Mouse (Mus musculus) midbrain, embryonic 16.5 days (tissue): ENCODE measurements around the gene Mars. TPM values are rescaled to one million over a fixed set of nuclear protein-coding genes. Genes with fewer than 3 reads are reported as not detected.

Source experiments
- ATAC-seq: fragments of 200-750 bp; cut with Nextera tagmentation; 2 replicates; pipeline ENCODE4 v1.8.0; 2017; ENCODE audit warnings: moderate TSS enrichment
- H3K27ac ChIP-seq: fragments of 300-500 bp; sonication (generic); 2 replicates; pipeline ENCODE4 v1.5.1; 2014; ENCODE audit warnings: mild to moderate bottlenecking, low read length, mixed read lengths
- H3K27me3 ChIP-seq: fragments of 300-500 bp; sonication (generic); 2 replicates; pipeline ENCODE4 v1.6.1; 2014; ENCODE audit warnings: low read depth, low read length, mixed read lengths; ENCODE audit not compliant: control insufficient read depth, insufficient read depth
- H3K36me3 ChIP-seq: fragments of 300-500 bp; sonication (generic); 2 replicates; pipeline ENCODE4 v1.6.1; 2014; ENCODE audit warnings: mild to moderate bottlenecking, low read length, moderate library complexity, mixed read lengths; ENCODE audit not compliant: control insufficient read depth, insufficient read depth
- H3K4me1 ChIP-seq: fragments of 300-500 bp; sonication (generic); 2 replicates; pipeline ENCODE4 v1.6.1; 2014; ENCODE audit warnings: mild to moderate bottlenecking, low read length, mixed read lengths; ENCODE audit not compliant: control insufficient read depth, insufficient read depth
- H3K4me2 ChIP-seq: fragments of 300-500 bp; sonication (generic); 2 replicates; pipeline ENCODE4 v1.6.1; 2014; ENCODE audit warnings: mild to moderate bottlenecking, low read length, mixed read lengths
- H3K4me3 ChIP-seq: fragments of 300-500 bp; sonication (generic); 2 replicates; pipeline ENCODE4 v1.5.1; 2014; ENCODE audit warnings: low read depth, mild to moderate bottlenecking, low read length, moderate library complexity, mixed read lengths
- H3K9ac ChIP-seq: fragments of 300-500 bp; sonication (generic); 2 replicates; pipeline ENCODE4 v1.6.1; 2014; ENCODE audit warnings: low read depth, low read length, mixed read lengths
- H3K9me3 ChIP-seq: fragments of 300-500 bp; sonication (generic); replicated peaks from 2 replicates; pipeline ENCODE4 v1.6.1; 2014; ENCODE audit warnings: mild to moderate bottlenecking, low read length, mixed read lengths; ENCODE audit not compliant: control insufficient read depth, poor library complexity, severe bottlenecking
- WGBS: fragments of 180-500 bp; shearing (Covaris S2); extraction: QIAGEN DNeasy Blood & Tissue Kit; methylation state at CpG from one replicate; pipeline ENCODE4 v1.1.7; 2014; 5-methylcytosine and 5-hydroxymethylcytosine counted together
- polyA plus RNA-seq: library from polyadenylated mRNA; unstranded; fragments of >200 nt; fragmentation: Nextera tagmentation; extraction: Ambion mirVana; gene quantifications from 2 replicates; pipeline ENCODE4 v1.2.1, GENCODE M21; 2015

Mars gene
- polyA plus RNA-seq, 1 experiment from 2014 or later = 123 TPM

DNA sequence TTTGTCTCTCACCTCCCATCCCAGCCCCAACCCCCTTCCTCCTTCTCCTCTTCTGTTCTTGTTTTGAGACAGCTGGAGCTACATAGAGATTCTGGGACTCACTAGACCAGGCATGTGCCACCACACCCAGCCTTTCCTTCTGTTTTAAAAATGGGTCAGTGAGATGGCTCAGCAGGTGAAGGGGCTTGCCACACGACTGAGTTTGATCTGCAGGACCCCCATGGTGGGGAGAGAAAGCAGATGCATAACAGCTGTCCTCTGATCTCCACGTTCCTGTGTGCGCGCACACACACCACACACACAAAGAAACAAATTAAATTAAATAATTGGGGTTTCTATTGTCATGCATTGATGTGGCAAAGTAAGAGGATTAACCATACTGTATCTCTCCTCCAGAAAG, 46.6 kb downstream of the Mars start:
- Histone ChIP-seq H3K4me2 (no peak overlapping the region), H3K9me3 (no peaks in the 10 kb centered on the region), H3K27ac (no peak overlapping the region), H3K36me3 (no peaks in the 10 kb centered on the region), H3K4me1 (peaks cover 42% of the 10 kb centered on the region), H3K4me3 (no peak overlapping the region), H3K27me3 (no peaks in the 10 kb centered on the region), H3K9ac (no peak overlapping the region)
- ATAC-seq = no peak
- WGBS = 56% methylated on average over 4 of the region's 4 CpGs

DNA sequence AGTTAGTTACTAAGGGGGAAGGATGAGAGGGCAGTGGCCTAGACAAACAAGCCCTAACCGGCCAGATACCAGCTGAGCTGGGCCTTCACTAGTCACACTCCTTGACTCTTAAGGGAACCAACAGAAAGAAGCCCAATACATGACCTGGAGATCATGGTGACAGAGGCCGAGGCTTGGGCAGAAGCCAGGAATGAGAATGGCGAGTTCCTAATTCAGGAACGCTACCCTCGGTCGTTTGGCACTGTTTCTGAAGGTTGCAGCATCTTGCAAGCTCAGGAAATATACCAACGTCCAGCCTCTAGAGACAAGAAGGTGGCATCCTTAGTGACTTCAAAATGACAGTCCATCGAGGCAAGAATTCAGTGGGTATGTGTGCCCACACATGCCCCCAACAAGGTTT, 47.2 kb downstream of the Mars start:
- H3K27me3 ChIP-seq = no peaks in the 10 kb centered on the region
- H3K4me3 ChIP-seq = no peak overlapping the region
- no peak overlapping the region for H3K27ac ChIP-seq
- H3K9ac ChIP-seq = no peak overlapping the region
- WGBS = 86% methylated on average over 8 of the region's 8 CpGs
- peaks cover 47% of the 10 kb centered on the region for H3K4me1 ChIP-seq
- H3K9me3 ChIP-seq = no peaks in the 10 kb centered on the region
- no peak for ATAC-seq
- H3K4me2 ChIP-seq = no peak overlapping the region
- no peaks in the 10 kb centered on the region for H3K36me3 ChIP-seq

DNA sequence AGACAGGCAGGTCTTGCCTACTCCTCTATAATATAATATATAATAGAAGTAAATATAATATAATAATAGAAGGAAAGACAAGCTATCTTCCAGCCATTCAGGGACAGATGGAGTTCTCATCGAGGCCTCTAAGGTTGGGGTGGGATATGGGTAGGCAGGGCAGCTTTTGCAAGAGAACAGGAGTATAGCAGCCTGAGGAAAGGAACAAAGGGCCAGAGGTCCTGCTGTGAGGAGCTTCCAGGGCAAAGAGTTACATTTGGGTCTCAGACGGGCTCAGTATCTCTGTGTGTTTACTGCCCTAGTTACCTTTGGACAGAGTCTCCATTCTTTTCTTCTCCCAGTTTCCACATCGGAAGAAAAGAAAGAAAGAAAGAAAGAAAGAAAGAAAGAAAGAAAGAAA, 48.0 kb downstream of the Mars start:
- peak overlapping the region; percentile 76; the same call in 1 of the 2 replicates for H3K9ac ChIP-seq
- H3K4me1 ChIP-seq = peaks cover 49% of the 10 kb centered on the region
- H3K36me3 ChIP-seq = no peaks in the 10 kb centered on the region
- H3K4me2 ChIP-seq = peak overlapping the region; percentile 93
- H3K27ac ChIP-seq = peak overlapping the region; percentile 85
- ATAC-seq = no peak
- no peaks in the 10 kb centered on the region for H3K27me3 ChIP-seq
- no peaks in the 10 kb centered on the region for H3K9me3 ChIP-seq
- 57% methylated on average over 3 of the region's 3 CpGs for WGBS
- peak overlapping the region; percentile 57 for H3K4me3 ChIP-seq

DNA sequence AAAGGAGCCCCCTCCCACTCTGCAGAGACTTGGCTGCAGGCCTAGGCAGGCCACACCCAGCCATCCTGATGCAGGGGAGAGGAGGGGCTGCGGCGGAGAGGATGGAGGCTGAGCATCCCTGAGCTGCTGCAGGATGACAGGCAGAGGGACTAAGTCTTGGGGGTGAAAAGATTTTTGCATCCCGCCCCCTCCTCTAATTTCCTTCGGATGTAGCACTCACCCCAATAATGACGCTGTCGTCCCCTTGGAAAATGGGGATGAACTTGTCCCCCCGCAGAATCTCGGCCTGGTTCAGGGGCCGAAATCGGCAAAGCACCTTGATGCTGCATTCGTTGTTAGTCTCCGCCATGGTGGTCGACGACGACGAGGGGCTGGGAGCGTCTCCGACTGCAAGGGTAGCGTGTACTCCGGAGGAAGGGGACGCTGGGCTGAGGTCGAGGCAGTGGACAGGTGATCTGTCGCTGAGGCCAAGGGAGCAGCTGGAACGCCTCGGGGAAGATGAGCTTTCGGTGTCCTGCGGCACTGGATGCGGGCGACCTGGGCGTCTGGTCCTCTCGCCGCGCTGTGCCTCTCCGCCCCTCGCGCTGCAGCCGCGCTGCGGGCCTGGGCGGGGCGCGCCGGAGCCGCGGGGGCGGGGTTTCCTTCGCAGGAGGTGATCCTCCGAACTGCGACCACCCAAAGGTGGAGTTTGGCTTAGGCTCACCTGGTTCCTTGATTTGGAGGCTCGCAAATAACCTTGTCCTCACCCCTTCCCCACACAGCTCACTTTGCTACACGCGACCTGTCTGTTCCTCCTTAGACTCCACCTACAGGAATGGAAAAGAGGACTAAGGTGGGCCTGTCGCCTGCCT, 48.8 kb downstream of the Mars start, which contains the start of gene Kif5a:
Kif5a (minus strand) TSS at position 801 of the 851 bp plus-strand sequence.
- Histone ChIP-seq H3K4me2 (peak within 1 kb of the TSS; percentile 93), H3K27ac (peak within 1 kb of the TSS; percentile 85), H3K4me1 (peaks cover 48% of the 10 kb centered on the region), H3K27me3 (no peaks in the 10 kb centered on the region), H3K36me3 (no peaks in the 10 kb centered on the region), H3K4me3 (peak within 1 kb of the TSS; percentile 57), H3K9ac (peak within 1 kb of the TSS; percentile 76), H3K9me3 (no peaks in the 10 kb centered on the region)
- WGBS = under 1% methylated on average over 52 of the region's 53 CpGs
- peak; percentile 56 for ATAC-seq

DNA sequence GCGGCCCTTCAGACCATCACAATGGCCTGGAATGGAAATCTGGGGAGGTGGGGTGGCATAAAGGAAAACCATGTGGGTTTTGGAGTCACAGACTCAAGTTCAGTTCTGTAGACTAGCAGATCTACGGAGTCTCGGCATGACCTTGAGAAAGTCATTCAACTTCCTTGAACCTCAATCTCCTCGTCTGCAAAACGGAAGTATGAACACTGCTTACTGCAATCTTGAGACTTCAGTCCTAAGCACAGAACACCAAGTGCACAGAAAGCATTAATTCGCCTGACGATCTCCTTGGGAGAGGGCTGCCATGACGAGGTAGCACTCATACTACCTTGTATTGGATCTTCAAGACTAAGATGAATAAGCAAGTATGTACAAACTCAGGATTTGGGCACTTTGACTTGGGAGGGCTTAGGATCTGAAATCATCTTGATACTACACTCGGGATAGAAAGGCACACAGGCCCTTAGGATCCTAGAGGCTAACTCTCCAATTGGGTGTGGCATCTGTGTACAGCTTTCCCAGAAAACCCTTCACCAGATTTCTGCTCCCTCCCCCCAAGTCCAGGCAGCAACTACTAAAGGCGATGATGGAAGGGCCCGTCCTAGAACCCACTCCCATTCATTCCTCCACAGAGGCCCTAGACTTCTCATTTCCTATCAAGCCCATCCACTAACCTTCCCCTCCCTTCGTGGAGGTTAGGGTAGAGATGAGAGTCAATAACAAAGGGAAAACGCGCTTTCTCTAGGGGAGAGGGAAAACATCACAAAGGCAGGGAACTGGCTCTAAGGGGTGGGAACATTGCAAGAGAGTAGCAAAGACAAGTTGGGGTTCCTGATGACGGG, 49.7 kb downstream of the Mars start:
- H3K9me3 ChIP-seq = no peaks in the 10 kb centered on the region
- peak overlapping the region; percentile 76 for H3K9ac ChIP-seq
- 56% methylated on average over 15 of the region's 15 CpGs for WGBS
- peaks cover 42% of the 10 kb centered on the region for H3K4me1 ChIP-seq
- no peak; the same call in 1 of the 2 replicates for ATAC-seq
- H3K4me3 ChIP-seq = peak overlapping the region; percentile 57
- peak overlapping the region; percentile 85 for H3K27ac ChIP-seq
- H3K4me2 ChIP-seq = peak overlapping the region; percentile 93
- H3K27me3 ChIP-seq = no peaks in the 10 kb centered on the region
- no peaks in the 10 kb centered on the region for H3K36me3 ChIP-seq

DNA sequence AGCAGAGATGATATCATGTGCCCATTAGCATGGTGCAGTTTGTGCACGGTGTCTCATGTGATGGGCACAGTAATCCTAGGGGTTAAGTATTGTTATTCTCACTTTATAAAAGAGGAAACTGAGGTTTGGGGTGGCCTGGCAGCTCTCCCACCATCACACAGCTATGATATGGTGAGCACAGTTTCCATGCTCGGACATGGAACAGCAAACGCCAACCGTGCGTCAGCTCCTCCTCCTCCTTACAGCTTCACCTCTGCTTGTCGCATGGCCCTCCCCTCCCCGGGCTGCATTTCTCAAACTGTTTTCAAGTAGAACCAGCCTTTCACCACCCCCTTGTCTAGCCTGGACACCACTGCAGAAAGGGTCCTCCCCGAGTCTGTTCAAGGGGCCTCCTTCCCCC, 53.1 kb downstream of the Mars start:
- Histone ChIP-seq H3K27ac (no peak overlapping the region), H3K36me3 (0 out of 2 replicates have a peak, but pooled peaks cover 2% of the 10 kb centered on the region), H3K4me2 (peak overlapping the region; percentile 93), H3K4me3 (no peak overlapping the region; the same call in 1 of the 2 replicates), H3K9ac (no peak overlapping the region), H3K4me1 (peaks cover 46% of the 10 kb centered on the region), H3K27me3 (no peaks in the 10 kb centered on the region), H3K9me3 (no peaks in the 10 kb centered on the region)
- no peak for ATAC-seq
- 78% methylated on average over 8 of the region's 8 CpGs for WGBS

DNA sequence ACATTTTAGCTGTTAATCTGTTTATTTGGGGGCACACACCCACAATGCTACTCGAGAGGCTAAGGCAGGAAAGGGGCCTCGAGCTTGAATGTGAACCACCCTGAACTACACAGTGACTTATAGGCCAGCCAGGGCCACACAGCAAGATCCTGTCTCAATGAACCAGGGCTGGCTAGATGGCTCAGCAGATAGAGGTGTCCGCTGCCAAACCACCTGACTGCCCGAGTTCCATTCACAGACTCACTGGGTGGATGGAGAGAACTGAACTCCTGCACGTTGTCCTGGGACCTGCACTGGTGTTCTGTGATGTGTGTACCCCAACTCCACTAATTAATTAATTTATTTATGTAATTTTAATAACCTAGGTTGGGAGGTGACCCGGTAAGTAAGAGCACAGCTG, 53.8 kb downstream of the Mars start:
- Histone ChIP-seq H3K27ac (no peak overlapping the region), H3K27me3 (no peaks in the 10 kb centered on the region), H3K9me3 (no peaks in the 10 kb centered on the region), H3K4me2 (no peak overlapping the region), H3K36me3 (0 out of 2 replicates have a peak, but pooled peaks cover 2% of the 10 kb centered on the region), H3K4me3 (no peak overlapping the region), H3K4me1 (peaks cover 42% of the 10 kb centered on the region), H3K9ac (no peak overlapping the region)
- WGBS = 84% methylated on average over 6 of the region's 6 CpGs
- no peak for ATAC-seq

DNA sequence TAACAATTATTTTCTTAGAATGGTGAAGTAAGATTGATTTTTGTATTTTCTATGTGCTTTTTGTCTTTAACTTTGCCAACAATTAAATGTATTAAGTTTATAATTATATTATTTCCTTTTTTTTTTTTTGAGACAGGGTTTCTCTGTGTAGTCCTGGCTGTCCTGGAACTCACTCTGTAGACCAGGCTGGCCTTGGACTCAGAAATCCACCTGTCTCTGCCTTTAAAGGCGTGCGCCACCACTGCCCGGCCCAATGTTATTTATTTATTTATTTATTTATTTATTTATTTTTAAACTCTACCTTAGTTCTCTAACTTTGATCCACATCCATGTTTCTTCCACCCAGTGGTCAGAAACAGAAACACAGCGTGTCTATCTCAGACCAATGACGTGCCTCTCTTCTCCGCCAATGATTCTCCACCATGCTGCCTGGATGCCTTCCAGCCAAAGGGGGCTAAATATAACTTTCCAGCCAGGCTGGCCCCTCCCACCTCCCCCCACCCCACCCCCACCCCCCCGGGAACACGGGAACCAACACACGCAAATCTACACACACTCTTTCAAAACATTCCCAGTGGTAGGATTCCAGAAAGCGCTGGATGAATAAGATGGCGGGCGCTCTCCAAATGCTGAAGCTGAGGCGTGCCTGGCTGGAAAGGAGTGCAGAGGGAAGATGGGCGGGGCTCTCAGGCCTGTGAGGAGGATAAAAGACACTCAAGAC, 55.8 kb downstream of the Mars start:
- Histone ChIP-seq H3K36me3 (0 out of 2 replicates have a peak, but pooled peaks cover 2% of the 10 kb centered on the region), H3K4me3 (no peak overlapping the region), H3K9me3 (no peaks in the 10 kb centered on the region), H3K4me1 (peaks cover 34% of the 10 kb centered on the region), H3K4me2 (0 out of 2 replicates have a peak overlapping the region, but pooled peaks have one; percentile 1), H3K9ac (no peak overlapping the region), H3K27ac (no peak overlapping the region), H3K27me3 (no peaks in the 10 kb centered on the region)
- 23% methylated on average over 14 of the region's 14 CpGs for WGBS
- no peak for ATAC-seq
